Mouse (Mus musculus) heart, embryonic 16.5 days (tissue): ENCODE data around the gene Cyp1a1. TPM values are rescaled to one million over a fixed set of nuclear protein-coding genes. Genes with fewer than 3 reads are reported as not detected.

Experiments
- polyA plus RNA-seq: library from polyadenylated mRNA; unstranded; fragments of >200 nt; fragmentation: Nextera tagmentation; extraction: Ambion mirVana; gene quantifications from 2 replicates; pipeline ENCODE4 v1.2.1, GENCODE M21; 2015

Cyp1a1 gene
- polyA plus RNA-seq, 1 experiment from 2014 or later: not detected

Other genes starting within 250 kb of the Cyp1a1 start
- 20.2 and 21.0 TPM in 2 replicates for gene Ppcdc, start 247.8 kb upstream of the Cyp1a1 start, polyA plus RNA-seq
- 7.9 TPM in 2 replicates for gene Scamp5, start 219.9 kb upstream of the Cyp1a1 start, polyA plus RNA-seq
- gene Rpp25, start 183.9 kb upstream of the Cyp1a1 start, polyA plus RNA-seq: 11.5 and 15.9 TPM in 2 replicates
- 1,790 and 1,803 TPM in 2 replicates for gene Cox5a, start 166.7 kb upstream of the Cyp1a1 start, polyA plus RNA-seq
- gene Fam219b, start 150.4 kb upstream of the Cyp1a1 start, polyA plus RNA-seq: 12.7 and 13.4 TPM in 2 replicates
- gene Mpi, start 135.2 kb upstream of the Cyp1a1 start, polyA plus RNA-seq: 89.8 and 95.6 TPM in 2 replicates
- 52.3 and 53.4 TPM in 2 replicates for gene Scamp2, start 127.0 kb upstream of the Cyp1a1 start, polyA plus RNA-seq
- gene Ulk3, start 98.5 kb upstream of the Cyp1a1 start, polyA plus RNA-seq: 17.9 and 20.1 TPM in 2 replicates
- not detected in 2 replicates for gene Cplx3, start 81.6 kb upstream of the Cyp1a1 start, polyA plus RNA-seq
- 0.11 TPM in 1 of 2 replicates, not detected in the other for gene Lman1l, start 67.2 kb upstream of the Cyp1a1 start, polyA plus RNA-seq
- gene Csk, start 34.3 kb upstream of the Cyp1a1 start, polyA plus RNA-seq: 20.4 and 29.9 TPM in 2 replicates
- 0.07 TPM in 1 of 2 replicates, not detected in the other for gene Cyp1a2, start 4.2 kb upstream of the Cyp1a1 start, polyA plus RNA-seq
- 18.2 and 19.5 TPM in 2 replicates for gene Edc3, start 20.6 kb downstream of the Cyp1a1 start, polyA plus RNA-seq
- gene Clk3, start 77.9 kb downstream of the Cyp1a1 start, polyA plus RNA-seq: 57.9 and 67.5 TPM in 2 replicates
- gene Arid3b, start 148.9 kb downstream of the Cyp1a1 start, polyA plus RNA-seq: 7.5 and 8.8 TPM in 2 replicates
- gene Ubl7, start 223.1 kb downstream of the Cyp1a1 start, polyA plus RNA-seq: 110 and 113 TPM in 2 replicates